In genomic region chr1:62664960-62665645, GRCm38 (mm10) we compare ENCODE assay signal across 9 mouse cellular contexts. TPM values are rescaled to one million over a fixed set of nuclear protein-coding genes. Genes with fewer than 3 reads are reported as not detected.
A peak's percentile ranks its signal among the peaks of the same experiment; 100 is the strongest.
DNase-seq lines count a peak whose midpoint lies in the region; ATAC-seq and TF ChIP-seq lines count a peak whose summit lies in the region.
"Had no signal": no experiment of that assay in that cellular context is flagged by ENCODE, and none has a peak within 500 bp of the region (broad histone marks: within the 10 kb centered on the region; RNA-seq: fewer than 3 reads in every experiment).

No protein-coding gene starts in this region.

- peaks cover 25% of the 10 kb centered on the region for H3K4me1 ChIP-seq in E14TG2a.4 (replicated peaks; ENCODE audit: low read depth, low read length)
- H3K4me1 ChIP-seq in heart, embryonic 10.5 days: peaks cover 9% of the 10 kb centered on the region
- peaks cover 7% of the 10 kb centered on the region; the same call in 1 of the 2 replicates for H3K4me1 ChIP-seq in kidney, embryonic 15.5 days

- no peaks in the 10 kb centered on the region for H3K36me3 ChIP-seq in E14TG2a.4 (ENCODE audit: insufficient read depth, low read length)
- H3K36me3 ChIP-seq in heart, embryonic 10.5 days: no peaks in the 10 kb centered on the region
- no peaks in the 10 kb centered on the region for H3K36me3 ChIP-seq in kidney, embryonic 15.5 days
- H3K36me3 ChIP-seq: limb, embryonic 12.5 days had no signal

- peak overlapping the region; percentile 51 for H3K4me3 ChIP-seq in E14TG2a.4 (replicated peaks; ENCODE audit: low read length)
- no peak overlapping the region for H3K4me3 ChIP-seq in heart, embryonic 10.5 days
- H3K4me3 ChIP-seq in kidney, embryonic 15.5 days (replicated peaks): no peak overlapping the region
- H3K4me3 ChIP-seq: limb, embryonic 12.5 days had no signal

- DNase-seq in adrenal gland, adult (ENCODE audit: inconsistent age in 2 of 2, low spot score in 1 of 2): peak; percentile 36 to 70
- DNase-seq in heart, embryonic 10.5 days (ENCODE audit: low spot score): peak; percentile 88
- peak; percentile 79 to 86 for DNase-seq in lung, postnatal 4 days
- DNase-seq in thymus, postnatal 36 days: no peak

- no peak for TF ChIP-seq CTCF in E14TG2a.4 (conservative IDR thresholded peaks at IDR 0.05; ENCODE audit: low read length)

- ATAC-seq in kidney, embryonic 15.5 days (replicated peaks; ENCODE audit: low FRiP score): peak; percentile 76
- ATAC-seq in activated CD4-positive, CD25-positive, alpha-beta regulatory T cell, adult 4 months: no peak
- ATAC-seq in erythroid progenitor cell, adult 5-6 weeks (replicated peaks; ENCODE audit: low FRiP score, poor library complexity, severe bottlenecking): no peak

- no peaks in the 10 kb centered on the region for H3K9me3 ChIP-seq in E14TG2a.4 (ENCODE audit: low read length)
- H3K9me3 ChIP-seq in heart, embryonic 10.5 days: peaks cover 7% of the 10 kb centered on the region; the same call in 1 of the 2 replicates
- H3K9me3 ChIP-seq in kidney, embryonic 15.5 days (replicated peaks): peaks cover 5% of the 10 kb centered on the region

- H3K4me2 ChIP-seq in kidney, embryonic 15.5 days: no peak overlapping the region
- H3K4me2 ChIP-seq: limb, embryonic 12.5 days had no signal

- no peak overlapping the region for H3K9ac ChIP-seq in kidney, embryonic 15.5 days
- H3K9ac ChIP-seq: limb, embryonic 12.5 days had no signal

- WGBS in heart, embryonic 10.5 days: 48% methylated on average over 8 of the region's 8 CpGs
- WGBS in kidney, embryonic 15.5 days: 45% methylated on average over 8 of the region's 8 CpGs

- peak overlapping the region; percentile 76 for H3K27ac ChIP-seq in heart, embryonic 10.5 days
- peak overlapping the region; percentile 49; the same call in 1 of the 2 replicates for H3K27ac ChIP-seq in kidney, embryonic 15.5 days
- H3K27ac ChIP-seq: limb, embryonic 12.5 days had no signal

- H3K27me3 ChIP-seq in E14TG2a.4 (ENCODE audit: insufficient read depth, low read length): peaks cover 4% of the 10 kb centered on the region
- no peaks in the 10 kb centered on the region for H3K27me3 ChIP-seq in heart, embryonic 10.5 days (ENCODE audit: insufficient read depth, poor library complexity, severe bottlenecking)
- H3K27me3 ChIP-seq in kidney, embryonic 15.5 days: no peaks in the 10 kb centered on the region
- H3K27me3 ChIP-seq: limb, embryonic 12.5 days had no signal

RNA-seq across cellular contexts. Expression of gene Nrp2, which starts 38.0 kb away (rescaled TPM):
- polyA plus RNA-seq in heart, embryonic 10.5 days (2016; fragmentation: Nextera tagmentation; extraction: Ambion mirVana): 7.0 and 18.0 TPM in 2 replicates
- 11.7 and 12.2 TPM in 2 replicates for polyA plus RNA-seq in kidney, embryonic 15.5 days (2015; fragmentation: Nextera tagmentation; extraction: Ambion mirVana)
- under 1 TPM in 1 of 2 experiments, not detected in 1; 0.19 TPM for polyA plus RNA-seq in activated CD4-positive, CD25-positive, alpha-beta regulatory T cell, adult 4 months (2017; shearing (Covaris generic))
- 0.72 and 1.7 TPM in 2 replicates for total RNA-seq in erythroid progenitor cell, adult 5-6 weeks (2015; ENCODE audit: low replicate concordance)
- 1.3 and 2.7 TPM in 2 replicates for total RNA-seq in erythroid progenitor cell, adult 5-6 weeks (2017; ENCODE audit: low replicate concordance)

Comparison
In these comparisons a context has a peak if more than half of its experiments do, and no peak if none do; other contexts are left out.
1. DNase-seq: peak in adrenal gland, adult (2 of 2), heart, embryonic 10.5 days (single experiment) and lung, postnatal 4 days (2 of 2); none in thymus, postnatal 36 days (0 of 2).